Mouse (Mus musculus) lung, postnatal 36 days (tissue): ENCODE data around the gene Itga2b.

ENCODE experiments used
- DNase-seq: peaks from one replicate; pipeline ENCODE4 v3.0.0; 2022; ENCODE audit warnings: mixed read lengths

Gene Itga2b

GRCm38 (mm10) chr11:102435754-102436470 lies 34.0 kb downstream of the Itga2b start:
- no peak for DNase-seq

- DNase-seq = no peak
Measured at GRCm38 (mm10) chr11:102434816-102435705, 34.9 kb downstream of the Itga2b start.

- DNase-seq = peak; percentile 93
Measured at GRCm38 (mm10) chr11:102434406-102434805, 35.5 kb downstream of the Itga2b start.

DNA sequence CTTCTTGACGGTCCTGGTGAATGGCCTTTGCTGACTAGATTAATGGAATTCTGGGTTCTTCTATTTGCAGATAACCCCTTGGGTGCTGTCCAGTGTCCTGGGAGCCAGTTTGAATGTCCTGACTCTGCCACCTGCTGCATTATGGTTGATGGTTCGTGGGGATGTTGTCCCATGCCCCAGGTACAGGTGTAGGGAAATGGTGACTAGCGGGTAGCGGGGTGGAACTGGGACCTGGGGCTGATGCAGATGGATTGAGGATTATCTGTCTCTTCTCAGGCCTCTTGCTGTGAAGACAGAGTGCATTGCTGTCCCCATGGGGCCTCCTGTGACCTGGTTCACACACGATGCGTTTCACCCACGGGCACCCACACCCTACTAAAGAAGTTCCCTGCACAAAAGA lies 36.1 kb downstream of the Itga2b start:
- DNase-seq = no peak

DNA sequence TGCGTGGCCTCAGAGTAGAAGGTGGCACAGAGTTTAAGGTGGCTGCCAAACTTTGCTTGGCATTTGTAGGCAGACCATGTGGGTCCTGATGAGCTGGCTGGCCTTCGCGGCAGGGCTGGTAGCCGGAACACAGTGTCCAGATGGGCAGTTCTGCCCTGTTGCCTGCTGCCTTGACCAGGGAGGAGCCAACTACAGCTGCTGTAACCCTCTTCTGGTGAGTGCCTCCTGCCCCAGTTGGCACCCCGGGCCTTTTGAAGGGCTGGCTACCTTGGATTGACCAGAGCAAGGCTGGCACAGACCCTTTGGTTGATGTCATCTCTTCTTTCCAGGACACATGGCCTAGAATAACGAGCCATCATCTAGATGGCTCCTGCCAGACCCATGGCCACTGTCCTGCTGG lies 37.0 kb downstream of the Itga2b start:
- no peak for DNase-seq

GRCm38 (mm10) chr11:102432115-102432843 lies 37.6 kb downstream of the Itga2b start:
- DNase-seq = peak; percentile 66

GRCm38 (mm10) chr11:102431728-102432114 lies 38.2 kb downstream of the Itga2b start:
- DNase-seq = no peak

DNA sequence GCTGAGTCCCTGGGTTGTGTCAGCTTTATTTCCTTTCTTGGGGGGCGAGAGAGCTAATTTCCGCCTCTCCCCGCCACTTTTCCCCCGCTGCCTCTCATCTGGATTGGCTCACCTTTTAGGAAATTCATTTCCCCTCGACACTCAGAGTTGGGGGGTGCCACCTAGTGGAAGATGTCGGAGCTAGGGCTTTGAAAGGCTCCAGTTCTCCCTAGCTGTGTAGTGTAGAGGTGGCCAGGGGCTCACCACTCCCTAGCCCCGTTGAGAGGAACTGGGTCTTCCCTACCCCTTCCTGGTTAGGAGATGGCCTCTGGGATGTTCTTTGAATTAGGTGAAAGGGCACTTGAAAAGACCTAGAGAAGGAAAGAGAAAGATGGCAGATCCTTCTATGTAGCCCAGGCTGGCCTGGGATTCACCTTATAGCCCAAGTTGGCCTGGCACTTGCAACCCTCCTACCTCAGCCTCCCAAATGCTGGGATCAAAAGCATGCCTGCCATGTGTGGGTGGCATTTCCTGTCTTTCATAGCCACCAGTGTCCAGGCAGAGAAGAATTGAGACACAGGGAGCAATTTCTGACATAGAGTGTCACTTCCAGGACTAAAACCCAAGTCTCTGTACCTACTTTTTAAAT lies 38.8 kb downstream of the Itga2b start:
- peak; percentile 93 for DNase-seq

- peak; percentile 98 for DNase-seq
Measured at GRCm38 (mm10) chr11:102430121-102431017, 39.6 kb downstream of the Itga2b start, which contains the start of gene Grn. Gene Grn (plus strand): TSS chr11:102430315.

GRCm38 (mm10) chr11:102429551-102429950 lies 40.4 kb downstream of the Itga2b start:
- DNase-seq = no peak

- DNase-seq = no peak
Measured at GRCm38 (mm10) chr11:102428981-102429540, 40.9 kb downstream of the Itga2b start.

DNA sequence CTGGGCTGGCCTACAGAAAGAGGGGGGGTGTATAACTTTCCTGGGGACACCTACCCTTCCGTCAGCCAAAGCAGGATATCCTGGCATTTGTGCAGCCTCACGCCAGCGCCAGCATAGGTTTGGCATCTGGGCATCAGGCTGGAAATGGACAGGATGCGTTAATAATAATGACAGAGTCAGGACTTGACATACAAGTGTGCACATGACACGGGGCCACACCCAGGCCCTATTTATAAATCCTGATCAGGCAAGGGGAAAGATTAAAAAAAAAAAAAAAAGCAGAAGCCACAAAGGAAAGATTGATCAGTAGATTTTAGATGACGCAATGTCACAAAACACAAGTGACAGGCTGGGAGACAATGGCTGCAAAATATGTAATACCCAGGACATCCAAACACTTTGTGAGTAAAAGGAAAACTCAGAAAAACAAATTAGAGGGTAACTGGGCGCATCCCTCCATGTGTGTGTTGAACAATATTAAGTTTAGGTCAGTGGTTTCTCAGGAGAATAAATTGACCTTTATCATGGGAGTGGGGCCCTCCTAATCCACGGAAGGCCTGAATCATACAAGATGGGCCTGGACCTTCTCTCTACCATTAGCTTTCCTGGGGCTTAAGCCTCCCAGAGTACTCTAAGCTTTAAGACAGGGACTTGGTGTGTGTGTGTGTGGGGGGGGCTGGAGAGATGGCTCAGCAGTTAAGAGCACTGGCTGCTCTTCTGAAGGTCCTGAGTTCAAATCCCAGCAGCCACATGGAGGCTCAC lies 44.2 kb downstream of the Itga2b start:
- peak; percentile 83 for DNase-seq

DNA sequence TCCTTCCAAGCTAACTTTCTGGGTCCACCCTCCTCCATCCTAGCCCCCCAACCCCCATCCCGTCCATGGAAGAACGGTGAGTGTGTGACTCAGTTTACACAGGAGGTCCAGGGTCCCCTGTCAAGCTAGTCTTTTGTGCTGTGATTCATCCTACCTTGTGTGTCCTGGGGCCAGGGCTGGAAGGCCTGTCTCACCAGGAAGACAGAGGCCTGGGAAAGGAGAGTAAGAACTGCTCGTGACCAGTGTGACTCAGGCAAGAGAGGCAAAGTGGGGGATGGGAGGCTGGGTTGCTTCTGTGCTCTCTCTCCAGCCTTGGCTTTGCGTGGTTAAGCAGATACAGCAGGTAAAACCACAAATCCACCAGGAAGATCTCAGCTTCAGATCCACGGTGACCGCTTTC lies 45.3 kb downstream of the Itga2b start:
- no peak for DNase-seq

GRCm38 (mm10) chr11:102421559-102421958 lies 48.4 kb downstream of the Itga2b start:
- DNase-seq = no peak

GRCm38 (mm10) chr11:102418887-102419286 lies 51.0 kb downstream of the Itga2b start:
- no peak for DNase-seq

GRCm38 (mm10) chr11:102417160-102417559 lies 52.8 kb downstream of the Itga2b start:
- DNase-seq = no peak

DNA sequence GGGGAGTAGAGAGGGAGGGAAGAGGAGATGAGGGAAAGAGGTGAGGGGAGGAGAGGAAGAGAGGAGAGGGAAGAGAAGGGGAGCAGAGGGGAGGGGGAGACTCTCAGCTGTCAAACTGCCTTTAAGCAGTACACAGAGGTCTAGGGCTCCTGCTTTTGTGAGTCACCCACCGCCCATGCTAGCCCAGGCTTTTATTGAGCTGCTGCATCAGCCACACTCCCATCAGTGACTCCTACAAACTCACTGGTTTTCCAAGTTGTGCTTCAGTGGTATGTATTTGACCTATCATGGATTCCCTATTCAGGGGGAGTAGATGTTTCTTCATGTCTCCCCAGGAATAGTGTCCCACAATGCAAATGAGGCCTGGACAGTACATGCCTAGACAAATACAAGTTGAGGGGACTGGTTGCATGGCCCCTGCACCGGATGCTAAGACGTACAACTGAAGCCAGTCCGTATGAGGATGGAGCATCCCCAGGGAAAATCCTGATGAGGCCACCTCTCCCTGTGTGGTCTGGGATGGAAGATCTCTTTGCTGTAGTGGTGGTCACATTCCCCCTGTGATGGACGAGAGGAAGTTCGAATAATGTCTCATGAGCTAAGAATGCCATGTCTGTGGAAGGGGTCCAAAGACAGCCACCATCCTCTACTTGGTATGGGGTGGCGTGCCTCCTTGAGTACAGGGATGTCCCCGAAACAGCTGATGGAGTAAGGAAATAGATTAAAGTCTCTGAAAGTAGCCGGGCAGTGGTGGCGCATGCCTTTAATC lies 54.7 kb downstream of the Itga2b start:
- no peak for DNase-seq

DNA sequence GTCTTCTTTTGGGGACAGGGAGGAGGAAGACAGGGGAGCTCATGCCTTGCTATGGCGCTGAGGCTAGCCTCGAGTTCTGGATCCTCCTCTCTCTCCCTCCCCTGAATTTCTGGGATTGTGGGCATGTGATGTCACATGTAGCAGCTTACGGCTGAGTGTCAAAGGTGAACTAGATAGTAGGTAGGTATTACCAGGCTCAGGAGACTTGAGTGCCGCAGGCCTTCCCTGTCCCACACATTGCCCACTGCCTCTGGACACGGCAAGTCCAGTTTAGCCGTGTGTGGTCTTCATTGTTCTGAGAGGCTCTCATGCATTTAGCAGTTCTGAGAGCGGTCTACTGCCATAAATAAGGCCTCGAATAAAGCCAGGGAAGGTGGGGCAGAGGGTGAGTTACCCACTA lies 56.9 kb downstream of the Itga2b start:
- no peak for DNase-seq

- peak; percentile 98 for DNase-seq
Measured at GRCm38 (mm10) chr11:102411704-102412103, 58.2 kb downstream of the Itga2b start.

DNA sequence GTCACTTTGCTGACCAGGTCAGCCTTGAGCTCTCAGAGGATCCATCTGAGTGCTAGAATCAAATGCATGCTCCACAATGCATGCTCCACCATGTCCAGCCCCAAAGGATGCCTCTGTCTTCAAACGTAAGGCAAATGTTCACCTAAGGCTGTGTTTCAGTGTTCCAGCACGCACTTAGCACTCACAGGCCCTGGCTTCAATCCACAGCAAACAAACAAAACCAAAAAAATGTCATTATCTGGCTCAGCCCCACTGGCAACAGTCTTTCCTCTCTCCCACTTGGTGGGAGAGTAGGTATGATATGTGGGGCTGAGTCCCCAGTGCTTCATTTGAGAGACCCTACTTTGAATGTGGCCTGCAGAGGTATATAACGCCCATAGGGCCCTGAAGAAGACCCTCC lies 58.9 kb downstream of the Itga2b start:
- peak; percentile 42 for DNase-seq
